16 mouse cellular contexts compared by ENCODE assay signal in the genomic region with DNA sequence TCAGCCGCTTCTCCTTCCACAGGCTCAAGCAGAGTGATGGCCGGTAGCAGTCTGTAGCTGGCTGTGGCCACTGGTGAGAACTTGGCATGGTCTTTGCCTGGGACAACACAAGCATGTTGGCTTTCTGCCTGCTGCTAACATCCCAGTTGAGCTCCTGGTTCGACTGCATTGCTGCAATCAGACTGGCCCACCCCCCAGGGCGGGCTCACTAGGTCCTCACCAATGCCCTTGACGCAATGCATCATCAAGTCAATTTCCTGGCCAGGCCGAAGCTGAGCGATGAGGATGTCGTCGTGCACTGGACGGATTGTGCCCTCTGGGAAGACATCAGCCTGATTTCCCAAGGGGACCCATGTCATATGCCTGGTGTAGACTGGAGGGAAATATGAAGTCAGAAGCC. TPM values are rescaled to one million over a fixed set of nuclear protein-coding genes. Genes with fewer than 3 reads are reported as not detected.
DNase-seq lines count a peak whose midpoint lies in the region; ATAC-seq and TF ChIP-seq lines count a peak whose summit lies in the region.
"Had no signal": no experiment of that assay in that cellular context is flagged by ENCODE, and none has a peak within 500 bp of the region (broad histone marks: within the 10 kb centered on the region; RNA-seq: fewer than 3 reads in every experiment).

No protein-coding gene starts in this region.

- H3K4me1 ChIP-seq in kidney, embryonic 15.5 days: peaks cover 25% of the 10 kb centered on the region
- peaks cover 15% of the 10 kb centered on the region for H3K4me1 ChIP-seq in forebrain, postnatal 0 days (ENCODE audit: insufficient read depth)

- TF ChIP-seq CTCF in forebrain, postnatal 0 days (IDR thresholded peaks at IDR 0.05; ENCODE audit: low read depth): no peak

- DNase-seq in cerebellum, adult 11-12 months: peak; percentile 29
- no peak for DNase-seq in cerebellum, postnatal 36 days
- no peak for DNase-seq in kidney, postnatal 25 days
- peak; percentile 91 for DNase-seq in adrenal gland, postnatal 14 days
- DNase-seq in lung, postnatal 14 days: peak; percentile 69
- no peak for DNase-seq in forebrain, postnatal 0 days
- DNase-seq in thymus, adult 18-20 months: no peak
- DNase-seq: heart, postnatal 4 days; liver, embryonic 13.5 days; thymus, adult 2 months had no signal

- no peaks in the 10 kb centered on the region for H3K9me3 ChIP-seq in kidney, embryonic 15.5 days (replicated peaks)
- H3K9me3 ChIP-seq in forebrain, postnatal 0 days (ENCODE audit: low read length): no peaks in the 10 kb centered on the region
- H3K9me3 ChIP-seq: G1E; liver, embryonic 13.5 days had no signal

- 69% methylated on average over 10 of the region's 10 CpGs for WGBS in kidney, embryonic 15.5 days
- 80% methylated on average over 10 of the region's 10 CpGs for WGBS in forebrain, postnatal 0 days

- 0 out of 2 replicates have a peak overlapping the region, but pooled peaks have one; percentile 22 for H3K27ac ChIP-seq in kidney, embryonic 15.5 days
- H3K27ac ChIP-seq in forebrain, postnatal 0 days (ENCODE audit: low read depth, low read length): no peak overlapping the region
- H3K27ac ChIP-seq: heart, adult 2 months; kidney, postnatal 0 days; left cerebral cortex, adult 2 months; liver, embryonic 13.5 days had no signal

- no peak overlapping the region for H3K4me3 ChIP-seq in kidney, embryonic 15.5 days (replicated peaks)
- H3K4me3 ChIP-seq in forebrain, postnatal 0 days (ENCODE audit: low read depth, low read length): no peak overlapping the region
- H3K4me3 ChIP-seq: heart, adult 2 months; left cerebral cortex, adult 2 months; liver, embryonic 13.5 days had no signal

- H3K27me3 ChIP-seq in kidney, embryonic 15.5 days: no peaks in the 10 kb centered on the region
- no peaks in the 10 kb centered on the region for H3K27me3 ChIP-seq in forebrain, postnatal 0 days (ENCODE audit: insufficient read depth, low read length)
- H3K27me3 ChIP-seq: liver, embryonic 13.5 days had no signal

- ATAC-seq in kidney, embryonic 15.5 days (replicated peaks; ENCODE audit: low FRiP score): no peak
- ATAC-seq in forebrain, postnatal 0 days: no peak
- ATAC-seq: forebrain, embryonic 16.5 days had no signal

- no peak overlapping the region for H3K9ac ChIP-seq in kidney, embryonic 15.5 days
- no peak overlapping the region for H3K9ac ChIP-seq in forebrain, postnatal 0 days
- H3K9ac ChIP-seq: liver, embryonic 13.5 days had no signal

- H3K4me2 ChIP-seq in kidney, embryonic 15.5 days: no peak overlapping the region
- no peak overlapping the region for H3K4me2 ChIP-seq in forebrain, postnatal 0 days (ENCODE audit: low read depth)
- H3K4me2 ChIP-seq: liver, embryonic 13.5 days had no signal

- peaks cover 73% of the 10 kb centered on the region for H3K36me3 ChIP-seq in kidney, embryonic 15.5 days
- H3K36me3 ChIP-seq in forebrain, postnatal 0 days (ENCODE audit: insufficient read depth): peaks cover 66% of the 10 kb centered on the region

RNA-seq across cellular contexts. Expression of a gene that starts 3.3 kb away (rescaled TPM):
- 104 TPM in 2 replicates for polyA plus RNA-seq in kidney, embryonic 15.5 days (2015; fragmentation: Nextera tagmentation; extraction: Ambion mirVana)
- 73.9 and 74.6 TPM in 2 replicates for total RNA-seq in adrenal gland, postnatal 14 days (2021)
- 51.1 and 82.9 TPM in 2 replicates for total RNA-seq in forebrain, postnatal 0 days (2014; rRNA removed)
- polyA plus RNA-seq in forebrain, postnatal 0 days (2015; fragmentation: Nextera tagmentation; extraction: Ambion mirVana): 57.6 and 59.6 TPM in 2 replicates

RNA-seq across cellular contexts. Expression of a gene that starts 3.3 kb away (rescaled TPM):
- polyA plus RNA-seq in kidney, embryonic 15.5 days (2015; fragmentation: Nextera tagmentation; extraction: Ambion mirVana): 103 and 113 TPM in 2 replicates
- 135 and 137 TPM in 2 replicates for total RNA-seq in adrenal gland, postnatal 14 days (2021)
- 15.8 and 16.1 TPM in 2 replicates for total RNA-seq in forebrain, postnatal 0 days (2014; rRNA removed)
- 64.8 and 74.2 TPM in 2 replicates for polyA plus RNA-seq in forebrain, postnatal 0 days (2015; fragmentation: Nextera tagmentation; extraction: Ambion mirVana)

RNA-seq across cellular contexts. Expression of a gene that starts 8.8 kb away (rescaled TPM):
- polyA plus RNA-seq in kidney, embryonic 15.5 days (2015; fragmentation: Nextera tagmentation; extraction: Ambion mirVana): 0.60 and 0.71 TPM in 2 replicates
- total RNA-seq in adrenal gland, postnatal 14 days (2021): 3.7 and 4.8 TPM in 2 replicates
- total RNA-seq in forebrain, postnatal 0 days (2014; rRNA removed): 51.5 and 56.6 TPM in 2 replicates
- 36.1 and 37.2 TPM in 2 replicates for polyA plus RNA-seq in forebrain, postnatal 0 days (2015; fragmentation: Nextera tagmentation; extraction: Ambion mirVana)

RNA-seq across cellular contexts. Expression of a gene that starts 38.2 kb away (rescaled TPM):
- 40.3 and 47.7 TPM in 2 replicates for polyA plus RNA-seq in kidney, embryonic 15.5 days (2015; fragmentation: Nextera tagmentation; extraction: Ambion mirVana)
- 44.1 and 44.2 TPM in 2 replicates for total RNA-seq in adrenal gland, postnatal 14 days (2021)
- 25.6 and 36.9 TPM in 2 replicates for total RNA-seq in forebrain, postnatal 0 days (2014; rRNA removed)
- 15.8 and 17.6 TPM in 2 replicates for polyA plus RNA-seq in forebrain, postnatal 0 days (2015; fragmentation: Nextera tagmentation; extraction: Ambion mirVana)

RNA-seq across cellular contexts. Expression of a gene that starts 42.0 kb away (rescaled TPM):
- polyA plus RNA-seq in kidney, embryonic 15.5 days (2015; fragmentation: Nextera tagmentation; extraction: Ambion mirVana): 41.9 and 44.8 TPM in 2 replicates
- total RNA-seq in adrenal gland, postnatal 14 days (2021): 61.0 and 67.9 TPM in 2 replicates
- 52.6 and 61.5 TPM in 2 replicates for total RNA-seq in forebrain, postnatal 0 days (2014; rRNA removed)
- polyA plus RNA-seq in forebrain, postnatal 0 days (2015; fragmentation: Nextera tagmentation; extraction: Ambion mirVana): 18.1 and 23.2 TPM in 2 replicates

Comparison
In these comparisons a context has a peak if more than half of its experiments do, and no peak if none do; other contexts are left out.
1. DNase-seq: peak in cerebellum, adult 11-12 months (single experiment), adrenal gland, postnatal 14 days (single experiment) and lung, postnatal 14 days (single experiment); none in cerebellum, postnatal 36 days (0 of 2), kidney, postnatal 25 days (0 of 2), forebrain, postnatal 0 days (single experiment) and thymus, adult 18-20 months (0 of 2).